7 mouse cellular contexts compared by ENCODE assay signal in genomic region chr4:45407703-45408334, GRCm38 (mm10). TPM values are rescaled to one million over a fixed set of nuclear protein-coding genes. Genes with fewer than 3 reads are reported as not detected.
DNase-seq lines count a peak whose midpoint lies in the region; ATAC-seq lines count a peak whose summit lies in the region.

No protein-coding gene starts in this region.

- peaks cover 6% of the 10 kb centered on the region; the same call in 1 of the 2 replicates for H3K36me3 ChIP-seq in heart, embryonic 16.5 days (ENCODE audit: control insufficient read depth, insufficient read depth)
- H3K36me3 ChIP-seq in limb, embryonic 12.5 days = peaks cover 18% of the 10 kb centered on the region
- H3K36me3 ChIP-seq in neural tube, embryonic 13.5 days = peaks cover 19% of the 10 kb centered on the region

- whole genome bisulfite sequencing in heart, embryonic 16.5 days = under 1% methylated on average over 19 of the region's 19 CpGs
- WGBS in limb, embryonic 12.5 days = 4% methylated on average over 19 of the region's 19 CpGs
- WGBS in neural tube, embryonic 13.5 days = 1% methylated on average over 19 of the region's 19 CpGs

- H3K4me2 ChIP-seq in heart, embryonic 16.5 days (ENCODE audit: low read depth, low read length) = peak overlapping the region; percentile 81
- H3K4me2 ChIP-seq in limb, embryonic 12.5 days = peak overlapping the region; percentile 84
- peak overlapping the region; percentile 93 for H3K4me2 ChIP-seq in neural tube, embryonic 13.5 days

- ATAC-seq in heart, embryonic 16.5 days (replicated peaks; ENCODE audit: extremely low read depth, insufficient read depth, low FRiP score) = peak; percentile 4; the same call in 1 of the 2 replicates
- ATAC-seq in limb, embryonic 12.5 days (ENCODE audit: insufficient number of reproducible peaks, insufficient read depth, low FRiP score, low TSS enrichment, low read depth) = no peak
- ATAC-seq in neural tube, embryonic 13.5 days (ENCODE audit: low read depth) = peak; percentile 44; the same call in 1 of the 2 replicates

- peaks cover 38% of the 10 kb centered on the region for H3K4me1 ChIP-seq in heart, embryonic 16.5 days (ENCODE audit: control insufficient read depth, insufficient read depth, low read length)
- H3K4me1 ChIP-seq in limb, embryonic 12.5 days (replicated peaks) = peaks cover 17% of the 10 kb centered on the region
- H3K4me1 ChIP-seq in neural tube, embryonic 13.5 days (replicated peaks) = peaks cover 43% of the 10 kb centered on the region

- H3K9ac ChIP-seq in heart, embryonic 16.5 days (ENCODE audit: low read length) = peak overlapping the region; percentile 97
- peak overlapping the region; percentile 95 for H3K9ac ChIP-seq in limb, embryonic 12.5 days (replicated peaks)
- H3K9ac ChIP-seq in neural tube, embryonic 13.5 days = peak overlapping the region; percentile 99

- peak overlapping the region; percentile 93 for H3K4me3 ChIP-seq in heart, embryonic 16.5 days (ENCODE audit: low read length)
- H3K4me3 ChIP-seq in limb, embryonic 12.5 days (replicated peaks) = peak overlapping the region; percentile 96
- H3K4me3 ChIP-seq in neural tube, embryonic 13.5 days = peak overlapping the region; percentile 97

- H3K9me3 ChIP-seq in heart, embryonic 16.5 days (replicated peaks; ENCODE audit: control insufficient read depth, low read length) = no peaks in the 10 kb centered on the region
- H3K9me3 ChIP-seq in limb, embryonic 12.5 days = no peaks in the 10 kb centered on the region
- no peaks in the 10 kb centered on the region for H3K9me3 ChIP-seq in neural tube, embryonic 13.5 days

- peak; percentile 45 for DNase-seq in spleen, adult 12 weeks (ENCODE audit: low spot score)
- DNase-seq in spleen, postnatal 14 days (ENCODE audit: low spot score in 2 of 2) = no peak
- peak; percentile 53 for DNase-seq in c-Kit-negative CD71-positive TER-119-positive erythroid progenitor cells, embryonic 14.5 days (ENCODE audit: low read depth, low spot score)
- DNase-seq in left cerebral cortex, adult 11 months (ENCODE audit: low spot score) = no peak

- H3K27me3 ChIP-seq in heart, embryonic 16.5 days (ENCODE audit: control insufficient read depth, insufficient read depth, low read length) = no peaks in the 10 kb centered on the region
- no peaks in the 10 kb centered on the region for H3K27me3 ChIP-seq in limb, embryonic 12.5 days
- no peaks in the 10 kb centered on the region for H3K27me3 ChIP-seq in neural tube, embryonic 13.5 days

- peak overlapping the region; percentile 93 for H3K27ac ChIP-seq in heart, embryonic 16.5 days (ENCODE audit: low read length)
- peak overlapping the region; percentile 92 for H3K27ac ChIP-seq in limb, embryonic 12.5 days
- peak overlapping the region; percentile 95 for H3K27ac ChIP-seq in neural tube, embryonic 13.5 days (replicated peaks)

RNA-seq across cellular contexts. Expression of gene Slc25a51, which starts 0.7 kb away (rescaled TPM):
- polyA plus RNA-seq in heart, embryonic 16.5 days (2015; fragmentation: Nextera tagmentation; extraction: Ambion mirVana) = 71.5 and 75.9 TPM in 2 replicates
- 77.7 and 80.1 TPM in 2 replicates for polyA plus RNA-seq in limb, embryonic 12.5 days (2016; fragmentation: Nextera tagmentation; extraction: Ambion mirVana)
- polyA plus RNA-seq in neural tube, embryonic 13.5 days (2015; fragmentation: Nextera tagmentation; extraction: Ambion mirVana) = 69.4 and 77.5 TPM in 2 replicates

Comparison
In these comparisons a context has a peak if more than half of its experiments do, and no peak if none do; other contexts are left out.
1. DNase-seq: peak in spleen, adult 12 weeks (single experiment) and c-Kit-negative CD71-positive TER-119-positive erythroid progenitor cells, embryonic 14.5 days (single experiment); none in spleen, postnatal 14 days (0 of 2) and left cerebral cortex, adult 11 months (single experiment).
2. Peak in every context shown above with its lines, with median percentiles within 50 percentile points of each other: H3K27ac ChIP-seq, H3K4me2 ChIP-seq, H3K4me3 ChIP-seq and H3K9ac ChIP-seq.